Mouse (Mus musculus) brown adipose tissue, adult 24 weeks (tissue): ENCODE data around the gene Kcnk13. TPM values are rescaled to one million over a fixed set of nuclear protein-coding genes. Genes with fewer than 3 reads are reported as not detected.
"Not testable (repeated sequence)": the region's sequence is repeated elsewhere in the genome, so short reads cannot be mapped to it uniquely, and the experiment has no call there.

Experiments
- H3K27ac ChIP-seq: fragments of 200-500 bp; replicated peaks from 2 replicates; pipeline ENCODE4 v1.5.1; 2012; ENCODE audit warnings: low read depth, mild to moderate bottlenecking, low read length
- H3K4me1 ChIP-seq: fragments of 200-500 bp; 2 replicates; pipeline ENCODE4 v1.6.1; 2012; ENCODE audit warnings: low read length, mixed read lengths; ENCODE audit not compliant: control insufficient read depth, insufficient read depth, insufficient read length
- H3K4me3 ChIP-seq: fragments of 200-500 bp; 2 replicates; pipeline ENCODE4 v1.5.1; 2012; ENCODE audit warnings: low read depth, mild to moderate bottlenecking, low read length, moderate library complexity; ENCODE audit not compliant: insufficient read depth
- polyA plus RNA-seq: library from polyadenylated mRNA; stranded (reverse); fragments of >200 nt; gene quantifications from 2 replicates; pipeline ENCODE4 v1.2.4, GENCODE M21; 2012; ENCODE audit not compliant: missing spikeins, insufficient read depth, insufficient read length

The Kcnk13 gene
- polyA plus RNA-seq, 1 experiment, result 0.40 TPM

DNA sequence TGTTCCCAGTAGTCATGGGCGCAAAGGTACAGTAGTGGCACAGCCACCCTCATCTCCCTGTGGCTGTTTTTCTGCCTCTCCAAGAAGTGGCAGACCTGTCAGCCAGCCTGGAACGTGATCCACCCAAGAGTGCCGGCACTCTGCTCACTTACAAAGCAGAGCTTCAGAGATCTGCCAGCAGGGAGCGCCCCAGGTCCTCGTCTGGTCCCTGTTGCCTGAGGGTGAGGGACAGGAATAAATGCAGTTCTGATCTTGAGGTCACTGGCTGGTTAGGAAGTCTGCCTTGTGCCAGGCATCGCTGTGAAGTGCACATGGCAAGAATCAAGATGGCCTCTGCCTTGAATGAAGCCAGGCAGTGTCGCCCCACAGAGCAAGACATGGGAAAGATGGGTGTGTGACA, 11.4 kb upstream of the Kcnk13 start:
- Histone ChIP-seq H3K27ac (no peak overlapping the region), H3K4me1 (no peaks in the 10 kb centered on the region), H3K4me3 (no peak overlapping the region)

DNA sequence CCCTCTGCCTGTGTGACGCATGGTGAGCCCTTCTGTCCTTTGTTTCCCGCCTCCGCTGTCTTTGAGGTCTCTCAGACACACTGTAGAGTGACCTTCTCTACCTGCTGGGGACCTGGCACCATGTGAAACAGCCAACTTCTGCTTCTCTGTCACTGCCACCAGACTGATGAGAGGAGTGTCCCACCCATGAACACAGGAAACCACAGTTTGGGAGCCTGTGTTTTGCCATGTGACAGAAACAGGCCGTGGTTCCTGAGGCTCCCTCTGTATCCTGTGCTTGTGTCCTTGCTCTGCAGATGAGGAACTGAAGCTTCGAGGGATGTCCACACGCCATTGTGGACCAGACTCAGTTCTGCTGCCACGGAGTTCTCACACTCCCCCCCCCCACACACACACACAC, 7.9 kb upstream of the Kcnk13 start:
- H3K27ac ChIP-seq, result no peak overlapping the region
- H3K4me3 ChIP-seq, result no peak overlapping the region
- no peaks in the 10 kb centered on the region for H3K4me1 ChIP-seq

DNA sequence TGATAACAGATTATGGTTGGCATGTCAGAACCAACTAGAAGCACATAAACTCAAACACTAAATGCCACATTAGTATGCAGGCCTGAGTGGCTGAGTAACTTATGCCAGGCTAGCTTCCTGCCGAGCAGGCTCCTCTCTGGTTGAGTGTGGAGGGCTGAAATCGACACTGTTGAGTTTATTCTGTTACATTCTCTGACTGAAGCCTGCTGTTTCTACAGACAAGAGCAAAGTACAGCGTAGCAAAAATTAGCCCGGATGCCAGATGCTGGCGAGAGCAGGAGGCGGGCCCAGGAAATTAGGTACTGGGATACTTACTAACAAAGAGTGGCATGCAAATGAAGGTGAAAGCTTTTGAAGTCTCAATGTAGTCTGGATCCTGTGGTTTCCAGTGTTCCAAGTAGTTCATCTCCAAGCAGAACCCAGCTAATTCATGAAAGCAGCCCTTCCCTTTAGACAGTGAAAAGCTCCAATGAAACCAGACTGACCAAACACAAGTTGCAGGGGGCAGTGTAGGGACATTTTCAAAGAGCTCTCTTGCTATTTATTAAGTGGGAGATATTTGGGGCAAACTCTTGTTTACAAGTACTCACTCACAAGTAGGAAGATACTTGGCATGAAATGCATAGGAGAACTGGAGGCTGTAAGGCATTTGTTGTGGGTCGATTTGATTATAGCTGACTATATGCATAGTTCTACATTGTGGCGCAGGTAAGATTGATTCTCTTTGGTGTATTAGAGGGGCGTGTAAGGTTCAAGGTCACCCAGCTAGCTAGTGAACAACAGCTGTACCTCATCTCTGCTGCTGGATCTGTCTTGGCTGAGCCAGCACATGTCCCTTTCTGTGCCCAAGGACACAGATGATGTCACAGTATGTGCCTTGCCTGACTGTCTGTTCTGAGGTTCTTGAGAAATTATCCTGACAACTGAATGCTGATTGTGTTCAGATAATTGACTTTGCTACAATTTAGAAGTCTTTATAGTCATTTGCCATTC, 5.9 kb upstream of the Kcnk13 start:
- no peak overlapping the region for H3K27ac ChIP-seq
- H3K4me1 ChIP-seq, result no peaks in the 10 kb centered on the region
- no peak overlapping the region for H3K4me3 ChIP-seq

DNA sequence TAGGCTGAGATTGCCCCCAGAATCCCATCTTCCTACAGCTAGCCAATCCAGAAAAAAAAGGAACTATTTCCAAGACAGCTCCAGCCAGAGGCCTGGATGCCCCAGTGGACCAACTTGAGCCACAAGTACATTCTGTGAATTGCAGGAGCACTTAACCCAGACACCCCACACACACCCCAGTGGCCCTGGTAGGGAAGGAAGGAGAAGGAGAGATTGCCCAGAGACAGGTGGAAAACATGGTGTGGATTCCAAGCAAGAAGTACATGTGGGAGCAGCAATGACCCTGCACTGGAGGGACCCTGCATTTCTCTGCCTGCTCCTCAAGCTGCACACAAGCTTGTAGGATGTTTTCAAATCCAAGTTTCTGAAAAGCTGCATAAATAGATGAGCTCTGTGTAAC, 5.0 kb upstream of the Kcnk13 start:
- no peak overlapping the region for H3K27ac ChIP-seq
- H3K4me1 ChIP-seq, result no peaks in the 10 kb centered on the region
- no peak overlapping the region for H3K4me3 ChIP-seq

DNA sequence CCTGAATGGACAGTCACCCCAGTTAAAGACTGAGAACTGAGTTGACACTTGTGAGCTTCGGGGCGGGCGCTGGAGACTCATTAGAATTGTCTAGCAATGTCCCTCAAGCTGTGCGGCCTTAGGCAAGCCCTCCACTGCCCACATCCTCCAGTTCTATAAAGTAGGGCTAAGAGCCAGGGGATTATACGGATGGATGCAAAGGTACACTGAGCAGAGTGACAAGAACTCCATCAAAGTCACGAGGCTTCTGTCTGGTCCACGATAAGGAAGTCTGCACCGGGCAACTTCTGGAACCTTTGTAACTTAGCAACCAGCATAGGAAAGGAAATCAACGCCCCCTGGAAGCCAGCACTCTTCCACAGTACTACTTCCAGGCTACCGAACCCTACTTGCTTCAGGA, 4.4 kb upstream of the Kcnk13 start:
- no peak overlapping the region for H3K4me3 ChIP-seq
- peaks cover 4% of the 10 kb centered on the region; the same call in 1 of the 2 replicates for H3K4me1 ChIP-seq
- H3K27ac ChIP-seq, result no peak overlapping the region

DNA sequence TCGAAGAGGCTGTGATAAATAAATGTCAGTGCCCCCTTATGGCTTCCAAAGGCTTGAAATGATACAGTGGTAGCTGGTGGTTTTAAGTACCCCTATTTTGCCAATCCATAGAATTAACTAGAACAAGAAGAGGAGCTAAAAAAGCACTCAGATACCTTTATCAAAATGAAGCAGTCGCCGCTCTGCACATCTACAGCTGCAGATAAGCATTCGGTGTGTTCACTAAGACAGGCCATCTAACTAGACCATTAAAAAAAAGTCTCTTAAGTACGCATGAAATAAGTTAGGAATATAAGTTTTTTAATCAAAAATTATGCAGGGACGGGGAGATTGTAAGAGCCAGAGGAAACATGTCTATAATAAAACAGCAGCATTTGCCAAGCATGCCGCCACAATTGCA, 3.6 kb upstream of the Kcnk13 start:
- H3K4me3 ChIP-seq, result no peak overlapping the region
- H3K4me1 ChIP-seq, result peaks cover 4% of the 10 kb centered on the region; the same call in 1 of the 2 replicates
- H3K27ac ChIP-seq, result no peak overlapping the region

DNA sequence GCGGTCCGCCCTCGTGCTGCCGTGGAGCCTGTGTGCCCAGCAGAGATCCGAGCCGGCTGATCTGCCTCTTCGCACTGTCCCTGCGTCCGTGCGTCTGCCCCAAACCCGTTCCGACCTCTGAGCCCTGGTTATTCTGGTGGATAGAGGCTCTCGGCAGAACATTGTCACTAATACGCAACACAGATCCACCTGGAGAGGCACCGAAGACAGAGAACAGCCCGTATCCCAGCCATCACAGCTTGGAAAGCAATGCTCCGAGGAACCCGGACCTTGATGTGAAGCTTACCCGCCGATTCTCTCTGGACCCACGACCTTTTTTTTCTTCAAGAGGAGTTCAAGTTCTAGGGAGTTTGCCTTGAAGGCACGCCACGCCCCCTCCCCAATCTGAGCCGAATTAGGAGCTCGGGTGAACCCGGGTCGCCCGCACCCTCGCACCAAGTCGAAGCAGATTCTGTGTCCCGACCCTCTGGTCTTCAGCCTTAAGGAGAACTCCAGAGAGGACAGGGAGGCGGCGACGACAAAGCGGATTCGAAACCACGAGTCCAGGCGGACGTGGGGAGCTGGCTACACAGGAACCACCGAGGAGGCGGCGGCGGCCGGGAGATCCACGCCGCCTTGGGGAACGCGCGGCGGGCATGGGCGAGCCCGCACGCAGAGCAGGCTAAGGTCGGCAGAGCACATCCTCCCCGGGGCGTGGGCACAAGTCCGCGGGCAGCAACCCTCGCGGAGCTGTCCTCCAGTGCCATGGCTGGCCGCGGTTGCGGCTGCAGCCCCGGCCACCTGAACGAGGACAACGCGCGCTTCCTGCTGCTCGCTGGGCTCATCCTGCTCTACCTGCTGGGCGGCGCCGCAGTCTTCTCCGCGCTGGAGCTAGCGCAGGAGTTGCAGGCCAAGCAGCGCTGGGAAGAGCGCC, 1.2 kb downstream of the Kcnk13 start:
- H3K27ac ChIP-seq, result 0 out of 2 replicates have a peak overlapping the region, but pooled peaks have one; percentile 13

DNA sequence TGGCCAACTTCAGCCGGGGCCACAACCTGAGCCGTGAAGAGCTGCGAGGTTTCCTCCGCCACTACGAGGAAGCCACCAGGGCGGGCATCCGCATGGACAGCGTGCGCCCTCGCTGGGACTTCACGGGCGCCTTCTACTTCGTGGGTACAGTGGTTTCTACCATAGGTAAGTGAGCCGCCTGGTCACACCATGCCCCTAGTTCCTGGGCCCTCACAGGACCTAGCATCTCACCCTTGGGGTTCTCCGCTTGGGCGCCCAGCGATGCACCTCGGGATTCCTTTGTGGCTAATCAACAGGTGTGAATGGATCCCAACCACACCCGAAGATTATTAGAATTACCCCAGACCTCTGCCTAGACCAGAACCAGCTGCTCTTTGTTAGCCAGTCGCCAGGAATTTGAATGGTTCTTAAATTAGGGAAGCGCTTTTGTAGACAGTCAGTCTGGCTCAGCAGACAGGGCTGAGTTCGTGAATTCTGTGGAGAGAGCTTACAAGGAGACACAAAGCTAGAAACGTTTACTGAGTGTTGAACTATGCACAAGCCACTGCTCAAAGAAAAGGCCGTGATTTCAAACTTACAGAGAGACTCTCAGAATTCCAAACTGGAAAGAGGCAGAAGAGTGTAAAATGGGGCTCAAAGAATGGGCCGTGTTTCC, 1.9 kb downstream of the Kcnk13 start:
- peak overlapping the region; percentile 61 for H3K4me3 ChIP-seq
- 0 out of 2 replicates have a peak overlapping the region, but pooled peaks have one; percentile 13 for H3K27ac ChIP-seq
- H3K4me1 ChIP-seq, result peaks cover 9% of the 10 kb centered on the region

More for the DNA sequence above, 1.2 kb downstream of the Kcnk13 start:
- peaks cover 9% of the 10 kb centered on the region for H3K4me1 ChIP-seq
- peak overlapping the region; percentile 61 for H3K4me3 ChIP-seq

DNA sequence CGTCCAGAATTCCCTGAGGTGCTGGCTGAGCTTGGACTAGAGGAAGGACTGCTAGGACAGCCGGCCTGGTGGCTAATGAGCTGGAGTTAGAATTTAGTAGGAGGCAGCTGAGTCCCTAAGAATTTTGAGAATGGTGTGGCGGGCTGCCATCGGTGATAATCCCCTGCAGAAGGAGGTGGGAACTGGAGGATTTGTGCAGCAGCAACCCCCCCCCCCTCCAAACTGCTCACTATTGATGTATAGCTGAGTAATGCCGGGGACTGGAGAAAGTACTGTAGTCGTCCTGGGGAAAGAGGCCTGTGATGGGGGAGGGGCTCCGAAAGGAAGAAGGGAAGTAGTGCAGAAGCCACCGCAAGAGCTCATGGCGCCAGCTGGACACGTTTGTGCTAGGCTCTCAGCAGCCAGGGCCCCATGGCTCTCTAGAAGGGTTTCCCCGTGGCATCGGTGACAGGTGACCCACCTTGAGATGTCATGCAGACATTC, 2.6 kb downstream of the Kcnk13 start:
- Histone ChIP-seq H3K27ac (no peak overlapping the region), H3K4me3 (peak overlapping the region; percentile 61), H3K4me1 (peaks cover 9% of the 10 kb centered on the region)

DNA sequence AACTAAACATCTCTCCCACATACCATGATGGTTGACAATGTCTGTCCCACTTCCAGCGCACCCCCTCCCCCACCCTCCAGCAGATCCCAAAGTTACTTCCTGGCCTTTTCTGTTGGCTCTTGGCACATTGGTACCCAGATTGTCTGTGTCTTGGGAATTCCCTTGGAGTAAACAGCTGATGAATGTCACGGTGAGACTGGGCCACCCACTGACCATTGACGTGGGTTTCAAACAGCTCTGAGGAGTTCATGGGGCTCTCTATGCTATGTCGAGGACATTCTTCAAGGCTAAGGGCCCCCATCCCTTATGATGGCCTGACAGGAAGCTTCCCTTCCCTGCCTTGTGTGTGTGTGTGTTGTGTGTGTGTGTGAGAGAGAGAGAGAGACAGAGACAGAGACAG, 5.6 kb downstream of the Kcnk13 start:
- Histone ChIP-seq H3K4me3 (no peak overlapping the region), H3K4me1 (peaks cover 5% of the 10 kb centered on the region), H3K27ac (no peak overlapping the region)

DNA sequence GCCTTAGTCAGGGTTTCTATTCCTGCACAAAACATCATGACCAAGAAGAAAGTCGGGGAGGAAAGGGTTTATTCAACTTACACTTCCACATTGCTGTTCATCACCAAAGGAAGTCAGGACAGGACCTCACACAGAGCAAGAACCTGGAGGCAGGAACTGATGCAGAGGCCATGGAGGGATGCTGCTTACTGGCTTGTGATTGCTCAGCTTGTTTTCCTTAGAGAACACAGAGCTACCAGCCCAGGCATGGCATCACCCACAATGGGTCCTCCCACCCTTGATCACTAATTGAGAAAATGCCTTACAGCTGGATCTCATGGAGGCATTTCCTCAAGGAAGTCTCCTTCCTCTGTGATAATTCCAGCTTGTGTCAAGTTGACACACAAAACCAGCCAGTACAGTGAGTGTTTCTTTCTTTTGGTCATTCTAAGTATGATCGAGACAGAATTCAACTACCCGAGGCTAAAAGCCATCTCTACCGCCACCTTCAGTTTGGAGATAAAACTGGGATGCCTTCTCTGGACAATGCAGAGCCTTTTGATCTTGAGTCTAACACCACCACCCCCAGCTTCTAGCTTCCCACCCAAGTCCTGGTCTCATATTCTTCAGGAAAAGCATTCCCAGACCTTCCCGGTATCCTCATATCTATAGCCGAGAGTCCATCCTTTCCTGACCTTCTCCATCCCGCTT, 7.1 kb downstream of the Kcnk13 start:
- not testable (repeated sequence) for H3K4me1 ChIP-seq, H3K27ac ChIP-seq, H3K4me3 ChIP-seq

DNA sequence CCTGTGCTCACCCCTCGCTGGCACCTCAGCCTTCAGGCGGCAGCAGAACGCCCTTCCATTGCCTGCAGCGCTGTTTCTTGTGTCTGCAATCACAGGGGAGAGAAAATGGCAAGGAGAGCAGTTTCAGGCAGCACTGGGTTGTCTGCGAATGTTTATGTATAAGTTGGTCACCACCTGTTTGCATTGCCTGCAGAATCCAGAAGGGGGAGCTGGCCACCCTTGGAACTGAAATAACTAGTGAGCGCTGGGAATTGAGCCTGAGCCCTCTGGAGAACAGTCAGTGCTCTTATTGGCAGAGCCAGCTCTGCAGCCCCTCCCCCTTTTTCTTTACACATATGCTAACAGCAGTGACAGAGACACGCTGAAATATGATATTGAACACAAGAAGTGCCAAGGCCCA, 8.5 kb downstream of the Kcnk13 start:
- Histone ChIP-seq H3K4me3 (no peak overlapping the region), H3K4me1 (no peaks in the 10 kb centered on the region), H3K27ac (no peak overlapping the region)

DNA sequence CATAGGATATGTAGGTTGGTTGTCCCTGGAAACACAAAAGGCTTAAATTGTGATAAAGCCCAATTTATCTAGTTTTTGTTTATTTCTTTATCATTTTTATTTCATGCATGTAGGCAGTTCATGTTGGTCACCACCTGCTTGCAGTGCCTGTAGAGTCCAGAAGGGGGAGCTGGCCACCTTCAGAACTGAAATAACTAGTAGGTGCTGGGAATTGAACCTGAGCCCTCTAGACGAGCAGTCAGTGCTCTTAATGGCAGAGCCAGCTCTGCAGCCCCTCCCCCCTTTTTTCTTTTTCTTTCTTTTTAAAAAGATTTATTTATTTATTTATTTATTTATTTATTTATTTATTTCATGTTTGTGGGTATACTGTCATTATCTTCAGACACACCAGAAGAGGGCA, 9.4 kb downstream of the Kcnk13 start:
- Histone ChIP-seq H3K4me3 (no peak overlapping the region), H3K4me1 (no peaks in the 10 kb centered on the region), H3K27ac (no peak overlapping the region)

DNA sequence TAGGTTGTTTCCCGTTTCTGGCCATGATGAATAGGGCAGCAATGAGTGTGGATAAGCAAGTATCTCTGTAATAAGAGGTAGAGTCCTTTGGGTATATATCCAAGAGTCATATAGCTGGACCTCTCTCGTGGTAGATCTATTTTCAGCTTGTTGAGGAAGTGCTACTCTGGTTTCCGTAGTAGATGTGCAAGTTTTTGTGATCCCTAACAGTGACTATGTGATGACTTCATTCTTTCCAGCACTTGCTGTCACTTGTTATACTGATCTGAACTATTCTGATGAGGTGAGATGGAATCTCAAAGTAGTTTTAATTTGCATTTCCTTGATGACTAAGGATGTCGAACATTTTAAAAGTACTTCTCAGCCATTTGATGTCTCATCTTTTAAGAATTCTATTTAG, 15.2 kb downstream of the Kcnk13 start:
- no peaks in the 10 kb centered on the region for H3K4me1 ChIP-seq
- no peak overlapping the region for H3K4me3 ChIP-seq
- no peak overlapping the region for H3K27ac ChIP-seq
